Mouse (Mus musculus) adrenal gland, postnatal 14 days (tissue): ENCODE results near the gene Sae1. TPM values are rescaled to one million over a fixed set of nuclear protein-coding genes. Genes with fewer than 3 reads are reported as not detected.
"Not testable (repeated sequence)": the region's sequence is repeated elsewhere in the genome, so short reads cannot be mapped to it uniquely, and the experiment has no call there.

Experiments
- DNase-seq: peaks from one replicate; pipeline ENCODE4 v3.0.0; 2021; ENCODE audit warnings: mixed read lengths
- total RNA-seq: library from RNA; stranded (reverse); gene quantifications from 2 replicates; pipeline ENCODE4 v1.2.3, GENCODE M21; 2021

Gene Sae1
- total RNA-seq, 1 experiment from 2014 or later: 62.3 TPM

DNA sequence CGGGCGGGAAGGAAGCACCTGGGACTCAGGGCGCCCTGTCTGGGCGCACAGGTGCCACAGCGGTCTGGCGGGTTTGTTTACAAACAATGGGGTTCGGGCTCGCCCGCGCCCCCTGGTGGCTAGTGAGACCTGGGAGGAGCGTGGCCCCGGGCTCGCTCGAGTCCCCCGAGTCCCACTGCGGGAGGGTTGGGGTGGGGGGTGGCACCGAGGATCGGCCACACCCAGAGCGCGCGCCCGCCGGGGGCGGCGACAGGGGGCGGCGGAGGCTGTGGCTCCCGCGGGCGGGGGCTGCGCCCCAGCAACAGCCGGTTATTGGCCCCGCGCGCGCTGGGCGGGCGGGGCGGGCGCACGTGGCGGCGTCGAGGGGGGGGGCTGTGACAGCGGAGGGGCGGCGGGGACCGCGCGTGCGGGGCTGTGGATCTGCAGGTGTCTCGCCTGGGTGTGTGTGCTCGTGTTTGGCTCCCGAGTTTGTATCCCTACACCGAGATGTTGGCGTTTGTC lies 77.5 kb downstream of the Sae1 start:
- DNase-seq: peak; percentile 89

GRCm38 (mm10) chr7:16309318-16310019 lies 78.1 kb downstream of the Sae1 start:
- peak; percentile 93 for DNase-seq

DNA sequence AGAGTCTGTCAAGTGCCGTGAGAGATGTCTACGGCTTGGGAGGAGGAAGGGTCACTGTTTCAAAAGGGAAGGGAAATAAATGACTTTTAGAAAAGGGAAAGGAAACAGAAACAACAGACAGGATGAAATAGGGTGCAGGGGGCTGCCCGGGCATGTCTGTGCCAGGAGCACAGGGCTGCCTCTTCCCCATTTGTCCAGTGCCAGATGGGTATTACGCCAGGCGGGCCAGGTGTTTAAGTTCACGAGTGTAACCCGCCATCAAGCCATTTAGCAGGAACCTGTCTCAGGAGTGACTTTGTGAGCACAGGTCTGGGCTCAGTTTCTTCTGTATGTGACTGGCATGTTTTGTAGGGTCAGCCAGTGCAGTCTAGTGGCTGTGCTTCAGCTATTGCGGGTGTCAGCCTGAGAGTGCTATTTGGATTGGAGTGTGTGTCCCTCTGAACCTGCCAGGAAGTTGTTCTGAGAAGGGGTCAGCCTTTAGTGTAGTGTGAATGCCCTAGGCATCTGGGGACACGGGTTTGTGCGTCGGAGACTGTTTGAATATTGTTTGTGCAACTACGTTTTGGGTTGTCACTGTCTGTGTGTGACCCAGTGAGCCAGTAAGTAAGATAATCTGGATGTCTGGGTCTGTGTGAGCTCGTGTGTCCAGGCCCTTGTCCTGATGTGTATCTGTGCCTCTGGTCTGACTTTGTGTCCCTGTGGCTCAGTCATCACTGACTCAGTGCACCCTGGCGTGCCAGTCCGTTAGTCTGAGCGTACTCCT lies 78.9 kb downstream of the Sae1 start:
- no peak for DNase-seq

GRCm38 (mm10) chr7:16308093-16308492 lies 79.5 kb downstream of the Sae1 start, which contains the start of gene Bbc3:
Gene Bbc3 (plus strand): TSS chr7:16308393.
- not testable (repeated sequence) for DNase-seq

- DNase-seq: not testable (repeated sequence)
These were observed 80.5 kb downstream of the Sae1 start for GRCm38 (mm10) chr7:16307141-16307540.

DNA sequence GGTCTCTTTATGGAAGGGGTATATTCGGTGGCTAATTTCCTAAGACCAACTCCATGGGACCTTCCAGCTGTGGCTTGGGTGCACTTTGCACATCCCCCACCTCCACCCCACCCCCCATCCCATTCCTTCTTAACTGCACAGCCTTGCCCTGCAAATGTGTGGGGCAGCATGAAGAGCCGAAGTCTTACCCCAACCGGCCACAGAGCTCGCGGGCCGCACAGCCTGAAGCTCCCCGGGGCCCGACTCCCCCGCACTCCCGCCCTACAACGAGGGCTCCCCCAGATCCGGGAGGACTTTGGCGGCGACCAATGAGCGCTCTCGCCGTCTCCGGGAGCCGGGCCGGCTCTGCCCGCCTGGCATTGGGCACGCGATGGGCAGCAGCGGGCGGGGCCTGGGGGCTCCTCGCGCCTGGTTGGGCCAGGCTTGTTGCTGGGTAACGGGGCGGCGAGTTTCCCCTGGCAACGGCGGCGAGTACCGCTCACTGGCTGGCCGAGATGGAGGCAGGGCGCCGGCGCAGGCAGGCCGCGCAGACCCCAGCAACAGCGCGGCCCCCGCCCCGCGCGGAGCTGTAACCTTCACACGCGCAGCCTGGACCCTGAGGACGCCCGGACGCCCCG lies 88.1 kb downstream of the Sae1 start:
- DNase-seq: peak; percentile 95

DNA sequence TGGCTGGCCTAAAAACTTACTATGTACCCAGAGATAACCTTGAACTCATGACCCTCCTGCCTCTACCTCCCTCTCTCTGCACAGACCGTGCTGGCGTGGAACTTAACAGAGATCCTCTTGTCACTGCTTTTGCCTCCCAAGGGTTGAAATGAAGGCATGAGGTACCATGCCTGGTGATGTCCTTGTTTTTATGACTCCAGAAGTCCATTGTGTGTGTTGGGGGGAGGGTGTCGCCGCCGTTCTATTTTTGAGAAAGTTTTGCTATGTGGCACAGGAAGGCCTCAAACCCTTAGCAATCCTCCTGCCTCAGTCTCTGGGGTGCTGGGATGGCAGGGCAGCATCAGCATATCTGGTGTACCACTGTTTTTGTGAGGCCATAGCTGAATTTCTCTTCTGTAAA lies 88.7 kb downstream of the Sae1 start:
- no peak for DNase-seq

GRCm38 (mm10) chr7:16297616-16298015 lies 90.0 kb downstream of the Sae1 start:
- no peak for DNase-seq

GRCm38 (mm10) chr7:16296766-16297390 lies 90.7 kb downstream of the Sae1 start:
- DNase-seq: peak; percentile 96

DNA sequence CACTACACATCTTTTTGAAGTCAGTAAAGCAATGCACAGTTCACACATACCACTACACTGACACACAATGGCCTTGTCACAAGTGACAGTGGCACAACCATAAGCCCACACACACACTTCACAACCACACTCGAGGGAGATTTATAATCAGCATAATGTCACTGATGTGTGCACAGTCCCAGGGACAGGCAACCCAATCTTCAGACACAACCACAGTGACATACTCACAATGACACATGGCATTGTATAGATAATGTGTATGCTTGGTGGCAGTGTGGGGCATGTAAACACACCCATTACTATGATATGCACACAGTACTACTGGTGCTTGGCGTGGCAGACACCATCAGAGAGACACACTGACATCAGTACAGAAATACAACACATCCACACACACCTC lies 91.5 kb downstream of the Sae1 start:
- DNase-seq: no peak

DNA sequence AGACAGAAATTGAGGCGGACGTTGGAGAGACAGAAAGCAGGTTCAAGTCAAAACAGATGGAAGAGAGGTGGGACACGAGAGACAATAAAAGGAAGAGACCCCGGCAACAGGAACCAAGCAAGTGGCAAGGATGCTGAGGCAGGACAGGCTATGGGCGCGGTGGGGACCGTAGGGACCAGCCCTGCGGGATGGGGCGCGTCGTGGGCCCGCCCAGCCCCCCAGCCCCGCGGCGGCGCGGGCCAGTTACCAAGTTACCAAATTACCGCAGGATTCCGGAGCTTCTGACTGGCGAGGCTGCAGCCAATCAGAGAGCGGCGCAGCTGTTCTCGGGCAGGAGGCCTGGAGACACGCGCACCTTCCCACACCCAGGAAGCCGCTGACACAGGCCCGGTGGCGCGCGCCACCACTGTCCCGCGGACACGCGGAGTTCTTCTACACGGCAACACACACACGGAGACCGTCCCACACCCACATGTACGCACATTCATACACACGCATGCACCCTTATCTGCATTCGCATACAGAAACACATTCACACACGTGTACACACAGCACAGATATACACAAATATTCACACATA lies 92.2 kb downstream of the Sae1 start:
- peak; percentile 87 for DNase-seq

GRCm38 (mm10) chr7:16294837-16295236 lies 92.8 kb downstream of the Sae1 start:
- DNase-seq: peak; percentile 96

DNA sequence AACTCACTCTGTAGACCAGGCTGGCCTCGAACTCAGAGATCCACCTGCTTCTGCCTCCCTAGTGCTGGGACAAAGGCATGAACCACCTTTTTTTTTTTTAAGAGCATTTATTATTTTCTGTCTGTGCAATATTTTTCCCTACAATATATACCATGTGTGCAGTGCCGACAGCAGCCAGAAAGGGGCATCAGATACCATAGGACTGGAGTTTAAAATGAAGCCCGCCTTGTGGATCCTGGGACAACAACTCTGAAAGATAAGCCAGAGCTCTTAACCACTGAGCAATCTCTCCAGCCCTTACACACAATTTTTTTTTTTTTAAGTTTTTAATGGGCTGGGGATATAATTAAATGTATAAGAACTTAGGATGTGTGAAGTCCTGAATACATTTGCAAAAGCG lies 93.3 kb downstream of the Sae1 start:
- DNase-seq: no peak

GRCm38 (mm10) chr7:16287791-16288190 lies 99.8 kb downstream of the Sae1 start:
- no peak for DNase-seq

DNA sequence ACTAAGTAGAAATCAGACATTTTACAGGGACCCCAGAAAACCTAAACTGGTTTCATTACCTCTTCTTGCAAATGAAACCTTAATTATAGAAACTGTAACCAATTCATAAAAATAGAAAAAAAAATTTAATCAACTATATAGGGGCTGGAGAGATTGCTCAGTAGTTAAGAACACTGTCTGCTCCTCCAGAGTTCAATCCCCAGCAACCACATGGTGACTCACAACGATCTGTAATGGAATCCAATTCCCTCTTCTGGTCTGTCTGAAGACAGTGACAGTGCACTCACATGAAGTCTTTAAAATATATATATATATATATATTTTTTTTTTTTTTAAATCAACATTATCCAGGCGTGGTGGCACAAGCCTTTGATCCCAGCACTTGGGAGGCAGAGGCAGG lies 100.6 kb downstream of the Sae1 start:
- no peak for DNase-seq

DNA sequence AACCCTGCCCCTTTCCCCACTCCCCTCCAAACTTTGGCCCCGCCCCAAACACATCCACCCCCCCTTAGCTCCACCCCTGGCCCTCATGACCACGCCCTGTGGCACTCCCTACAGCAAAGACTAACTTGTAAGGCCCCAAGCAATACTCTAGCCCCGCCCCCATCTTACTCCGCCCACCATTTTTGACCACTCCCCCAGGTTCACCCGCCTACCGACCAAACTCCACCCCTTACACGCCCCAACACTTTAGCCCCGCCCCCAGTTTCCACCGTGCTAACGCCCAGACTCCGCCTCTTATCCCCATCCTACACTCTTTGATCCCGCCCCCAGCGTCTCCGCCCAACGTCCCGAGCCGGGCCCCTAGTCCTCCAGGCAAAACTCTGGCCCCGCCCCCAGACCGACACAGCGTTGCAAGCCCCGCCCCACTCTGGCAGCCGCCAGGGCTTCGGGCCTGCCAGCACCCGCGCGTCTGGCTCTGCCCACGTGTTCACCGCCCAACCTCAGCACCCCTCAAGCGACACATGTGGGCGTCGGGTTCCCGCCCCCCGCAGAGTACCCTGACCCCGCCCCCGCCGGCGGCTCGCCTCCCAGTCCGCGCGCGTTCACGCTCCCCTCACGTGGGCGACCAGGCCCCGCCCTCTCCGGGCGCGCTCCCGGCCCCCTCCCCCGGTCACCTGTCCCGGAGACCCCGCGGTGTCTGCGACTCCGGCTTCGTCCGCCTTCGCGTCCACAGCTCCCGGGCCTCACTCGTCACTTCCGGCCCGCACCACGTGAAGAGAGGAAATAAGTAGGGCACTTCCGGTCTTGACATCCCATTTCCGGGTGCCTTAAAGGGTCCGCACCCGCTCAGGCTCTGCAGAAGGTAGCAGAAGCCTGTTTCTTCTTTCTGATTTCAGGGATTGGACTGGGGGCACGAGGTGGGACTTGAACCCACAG lies 101.3 kb downstream of the Sae1 start, which contains the start of gene Ccdc9:
TSS of gene Ccdc9 (minus strand) at position 770 of the 936 bp plus-strand sequence.
- DNase-seq: peak; percentile 100

DNA sequence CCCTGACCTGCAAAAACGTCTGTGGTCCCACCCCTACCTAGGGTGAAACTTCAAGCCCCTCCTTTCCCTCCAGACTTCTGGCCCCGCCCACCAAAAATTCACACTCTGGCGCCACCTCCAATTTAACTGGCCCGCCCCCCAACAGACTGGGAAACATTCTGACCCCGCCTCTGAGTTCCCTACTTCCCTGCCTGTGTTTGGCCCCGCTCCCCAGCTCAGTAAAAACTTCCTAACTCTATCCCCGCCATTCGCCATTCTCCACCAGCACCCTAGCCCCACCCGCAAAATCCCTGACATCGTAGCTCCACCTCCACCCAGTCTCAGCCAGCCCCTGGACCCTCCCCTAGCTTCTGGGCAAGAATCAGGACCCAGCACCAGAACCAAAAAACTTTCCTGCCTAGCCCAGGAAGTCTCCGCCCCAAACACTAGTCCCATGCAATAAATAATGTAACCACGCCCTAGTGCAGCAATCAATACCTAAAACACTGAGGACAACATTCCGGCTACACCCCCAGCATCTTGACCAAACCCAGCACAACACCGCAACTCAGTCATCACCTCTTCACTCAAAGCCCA lies 102.1 kb downstream of the Sae1 start:
- peak; percentile 87 for DNase-seq

GRCm38 (mm10) chr7:16284904-16285303 lies 102.7 kb downstream of the Sae1 start:
- no peak for DNase-seq

DNA sequence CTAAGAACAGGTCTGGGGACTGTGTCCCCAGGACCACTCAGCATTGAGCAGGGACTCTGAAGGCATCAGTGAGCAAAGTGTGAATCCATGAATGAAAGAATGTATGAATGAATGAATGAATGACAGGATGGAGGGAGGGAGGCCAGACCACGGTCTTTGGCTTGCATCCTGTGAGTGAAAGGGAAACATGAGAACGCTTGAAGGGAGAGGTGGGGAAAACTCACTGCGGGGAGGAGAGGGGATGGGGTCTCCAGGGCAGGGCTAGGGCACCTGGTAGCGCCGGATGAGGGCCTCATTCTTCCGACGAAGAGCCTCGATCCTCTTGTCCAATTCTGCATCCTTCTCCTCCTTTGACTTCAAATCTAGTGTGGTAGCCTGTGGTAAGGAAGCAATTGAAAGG lies 103.6 kb downstream of the Sae1 start:
- DNase-seq: no peak

- peak; percentile 8 for DNase-seq
These were observed 105.3 kb downstream of the Sae1 start for GRCm38 (mm10) chr7:16282334-16282733.

- DNase-seq: peak; percentile 7
These were observed 106.9 kb downstream of the Sae1 start for GRCm38 (mm10) chr7:16280721-16281120.
